Mouse (Mus musculus): ENCODE measurements around the gene Rhof. TPM values are rescaled to one million over a fixed set of nuclear protein-coding genes. Genes with fewer than 3 reads are reported as not detected.

The Rhof gene
- polyA plus RNA-seq, 1 experiment from 2014 or later: 11.1 TPM

GRCm38 (mm10) chr5:123136361-123137043, 4.0 kb upstream of the Rhof start:
- peak; percentile 55 for DNase-seq (ENCODE audit: low spot score)

DNA sequence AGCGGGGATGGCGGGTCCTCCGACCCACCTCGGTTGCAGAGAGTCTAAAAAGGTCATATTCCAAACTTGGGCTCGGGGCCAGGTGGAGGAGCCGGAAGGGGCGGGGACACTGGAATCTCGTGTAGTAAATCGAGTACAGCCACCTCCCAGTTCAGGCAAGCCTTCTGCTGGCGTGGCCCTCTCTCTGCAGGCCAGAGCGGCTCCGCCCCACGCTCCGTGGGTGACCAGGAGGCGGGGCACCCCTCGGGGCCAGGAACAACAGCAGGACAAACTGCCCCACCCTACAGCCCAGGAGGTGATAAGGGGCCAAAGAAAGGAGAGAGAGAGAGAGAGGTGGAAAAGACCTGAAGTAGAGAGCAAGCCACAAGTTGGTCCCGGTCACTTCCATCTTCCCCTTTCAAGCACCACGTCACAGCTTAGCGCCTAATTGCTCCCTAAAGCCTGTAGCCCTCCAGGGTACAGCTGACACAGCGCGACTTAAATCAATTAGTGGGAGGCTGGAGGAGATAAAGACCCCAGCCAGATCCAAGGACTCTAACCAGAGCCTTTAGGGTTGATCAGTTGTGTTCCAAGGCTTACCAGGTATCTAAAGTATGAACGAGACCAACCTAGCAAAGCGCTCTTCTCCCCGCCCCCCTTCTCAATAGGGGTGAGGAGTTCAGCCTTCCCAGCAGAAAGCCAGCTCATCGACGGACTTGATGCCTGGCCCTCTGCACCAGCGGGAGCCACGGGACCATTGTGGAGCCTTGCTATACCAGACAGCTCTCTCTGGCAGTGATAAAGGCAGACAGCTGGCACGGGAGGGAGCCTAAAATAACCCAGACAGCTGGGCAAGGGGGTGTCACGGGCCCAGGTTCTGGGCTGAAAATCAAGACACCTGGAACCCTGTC, 3.2 kb upstream of the Rhof start:
- DNase-seq (ENCODE audit: low spot score): peak; percentile 44

DNA sequence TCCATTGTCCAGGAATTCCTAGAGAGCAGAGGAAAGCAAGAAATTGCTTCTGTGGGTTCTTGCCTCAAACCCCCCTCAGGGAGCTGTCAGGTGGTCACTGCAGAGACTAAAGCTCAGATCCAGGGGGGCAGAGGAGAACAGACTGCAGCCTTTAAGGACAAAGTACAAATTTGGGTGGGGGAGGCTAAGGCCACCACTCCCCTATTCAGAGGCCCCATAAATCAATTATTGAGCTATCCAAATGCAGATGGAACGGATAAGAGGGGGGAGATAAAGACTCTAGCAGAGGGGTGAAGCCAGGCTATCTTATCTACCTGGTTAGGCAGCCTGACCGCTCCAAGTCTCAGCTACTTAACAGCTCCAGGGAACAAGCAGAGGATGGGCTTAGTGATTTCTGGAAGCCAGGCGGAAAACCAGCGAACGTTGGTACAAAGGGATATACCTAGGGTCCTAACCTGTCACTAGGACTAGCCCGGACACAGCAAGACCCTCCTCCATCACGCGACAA, 2.4 kb upstream of the Rhof start:
- no peak for DNase-seq (ENCODE audit: low spot score)

DNA sequence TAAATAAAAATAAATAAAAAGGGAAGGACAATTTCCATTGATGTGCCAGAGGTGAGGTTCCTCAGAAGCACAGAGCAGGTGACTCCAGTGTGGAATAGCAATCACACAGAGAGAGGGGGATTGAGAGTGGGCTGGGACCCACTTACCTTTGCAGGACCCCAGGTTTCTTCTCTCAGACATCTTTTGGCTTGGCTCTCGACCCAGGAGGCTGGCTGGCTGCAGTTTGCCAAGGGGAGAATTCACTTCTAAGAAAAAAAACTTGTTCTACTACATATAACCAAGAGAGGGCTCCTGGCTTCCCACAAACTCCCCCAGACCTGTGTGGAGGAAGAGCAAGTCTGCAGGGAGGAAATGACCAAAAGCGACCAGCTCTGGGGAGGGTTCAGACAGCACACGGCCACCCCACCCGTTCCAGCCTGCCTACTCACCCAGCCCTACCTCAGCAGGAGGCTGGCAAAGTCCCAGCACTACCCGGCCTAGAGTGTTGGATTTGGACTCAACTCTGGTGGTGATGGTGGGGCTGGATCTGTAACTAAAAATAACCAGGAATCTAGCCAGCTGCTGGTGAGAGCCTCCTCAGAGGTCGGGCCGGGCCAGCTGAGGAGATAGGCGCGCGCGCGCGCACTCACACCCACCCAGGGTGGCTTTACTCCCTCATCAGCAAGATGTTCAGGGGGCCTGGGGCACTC, 1.8 kb upstream of the Rhof start:
- no peak for DNase-seq (ENCODE audit: low spot score)

- DNase-seq (ENCODE audit: low spot score): no peak
Measured at GRCm38 (mm10) chr5:123133784-123134143, 1.3 kb upstream of the Rhof start.

- peak; percentile 90 for DNase-seq (ENCODE audit: low spot score)
Measured at GRCm38 (mm10) chr5:123133083-123133783, 741 bp upstream of the Rhof start.

DNA sequence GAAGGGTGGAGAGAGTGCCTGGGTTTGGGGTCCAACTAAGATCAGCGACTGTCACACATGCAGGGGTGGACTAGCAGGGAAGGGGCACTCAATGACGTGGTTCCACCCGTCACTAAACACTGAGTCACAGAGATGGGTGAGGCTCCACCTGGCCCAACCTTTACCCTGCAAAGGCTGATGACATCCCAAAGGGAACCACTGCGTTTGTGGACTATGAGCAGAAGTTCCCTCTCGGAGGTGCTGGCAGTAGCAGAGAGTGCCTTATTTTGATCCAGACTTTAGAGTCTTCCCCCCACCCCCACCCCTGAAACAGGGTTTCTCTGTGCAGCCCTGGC, 1.7 kb downstream of the Rhof start:
- DNase-seq (ENCODE audit: low spot score): no peak

DNA sequence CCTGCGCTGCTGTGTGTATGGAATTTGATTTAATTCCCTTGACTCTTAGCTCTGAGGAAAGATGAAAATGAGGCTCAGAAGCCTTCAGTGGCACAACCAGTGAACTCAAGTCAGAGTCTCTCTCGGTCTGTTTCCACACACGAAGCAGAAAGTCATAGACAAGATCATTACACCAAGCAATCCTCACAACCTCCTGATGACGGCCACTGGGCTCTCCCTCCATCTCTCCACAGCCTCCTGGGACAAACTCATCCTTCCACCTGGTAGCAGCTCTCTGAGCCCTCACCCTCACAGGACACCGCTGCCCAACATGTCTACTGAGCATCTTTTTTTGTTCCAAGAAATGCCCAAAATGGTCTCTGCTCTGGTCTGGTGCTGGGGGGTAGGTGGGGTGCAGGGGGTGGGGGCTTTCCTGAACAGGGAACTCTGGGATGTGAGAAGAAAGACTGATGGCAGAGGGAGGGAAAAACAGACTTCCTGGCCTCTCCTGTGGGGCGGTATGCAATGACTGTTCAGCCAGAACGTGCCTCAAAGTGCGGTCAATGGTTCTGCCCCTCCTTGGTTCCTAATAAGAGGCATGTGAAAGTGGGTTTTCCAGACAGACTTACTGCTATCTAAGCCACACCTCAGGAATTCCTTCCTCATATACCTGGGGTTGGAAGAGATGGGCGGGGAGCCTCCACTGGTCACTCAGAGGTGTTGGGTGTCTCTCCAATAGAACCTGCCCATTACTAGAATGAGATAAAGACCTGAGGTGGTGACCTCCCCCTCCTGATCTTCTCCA, 2.3 kb downstream of the Rhof start:
- DNase-seq (ENCODE audit: low spot score): no peak

DNA sequence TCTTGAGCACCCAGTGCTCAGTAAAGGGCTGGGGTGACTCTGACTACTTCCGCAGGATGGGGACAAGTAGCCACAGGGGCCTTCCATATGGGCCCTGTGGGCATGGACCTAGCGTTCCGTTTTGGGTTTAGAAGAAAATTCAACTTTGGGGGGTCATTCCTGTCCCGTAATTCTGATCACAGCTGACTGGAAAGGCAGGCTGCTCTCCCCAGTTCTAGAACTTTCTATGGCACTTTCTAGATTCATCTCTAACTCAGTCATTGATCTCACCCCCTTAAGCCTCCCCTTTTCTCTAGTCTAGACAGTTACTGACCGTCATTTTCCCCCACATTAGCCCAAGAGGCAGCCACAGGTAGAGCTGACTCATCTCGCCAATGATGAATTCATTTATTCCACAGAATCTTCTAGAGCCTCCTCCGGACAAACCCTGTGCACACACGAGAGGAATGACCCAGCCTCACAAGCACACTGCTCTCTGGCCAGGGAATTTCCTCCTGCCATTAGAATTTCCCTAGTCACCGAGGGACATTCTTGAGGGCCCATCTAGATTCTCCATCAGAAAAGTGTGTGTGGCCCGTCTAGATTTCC, 3.2 kb downstream of the Rhof start:
- no peak for DNase-seq (ENCODE audit: low spot score)

- peak; percentile 89 for DNase-seq (ENCODE audit: low spot score)
Measured at GRCm38 (mm10) chr5:123128426-123129169, 3.9 kb downstream of the Rhof start.

DNA sequence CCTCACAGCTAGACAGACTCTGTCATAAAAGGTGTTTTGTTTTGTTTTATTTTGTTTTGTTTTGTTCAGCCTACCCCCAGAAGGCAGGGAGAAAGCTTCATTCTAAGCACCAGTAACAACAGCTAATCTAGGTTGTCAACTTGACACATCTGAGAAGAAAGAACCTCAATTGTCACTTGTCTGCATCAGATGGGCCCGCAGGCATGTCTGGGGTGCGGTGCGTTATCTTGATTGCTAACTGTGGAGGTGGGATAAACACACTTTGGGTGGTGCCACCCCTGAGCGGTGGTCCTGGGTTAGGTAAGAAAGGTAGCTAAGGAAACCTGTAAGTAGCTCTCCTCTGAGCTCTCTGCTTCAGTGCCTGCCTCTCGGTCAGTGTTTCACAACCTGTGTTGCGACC, 5.5 kb downstream of the Rhof start:
- DNase-seq (ENCODE audit: low spot score): no peak

DNA sequence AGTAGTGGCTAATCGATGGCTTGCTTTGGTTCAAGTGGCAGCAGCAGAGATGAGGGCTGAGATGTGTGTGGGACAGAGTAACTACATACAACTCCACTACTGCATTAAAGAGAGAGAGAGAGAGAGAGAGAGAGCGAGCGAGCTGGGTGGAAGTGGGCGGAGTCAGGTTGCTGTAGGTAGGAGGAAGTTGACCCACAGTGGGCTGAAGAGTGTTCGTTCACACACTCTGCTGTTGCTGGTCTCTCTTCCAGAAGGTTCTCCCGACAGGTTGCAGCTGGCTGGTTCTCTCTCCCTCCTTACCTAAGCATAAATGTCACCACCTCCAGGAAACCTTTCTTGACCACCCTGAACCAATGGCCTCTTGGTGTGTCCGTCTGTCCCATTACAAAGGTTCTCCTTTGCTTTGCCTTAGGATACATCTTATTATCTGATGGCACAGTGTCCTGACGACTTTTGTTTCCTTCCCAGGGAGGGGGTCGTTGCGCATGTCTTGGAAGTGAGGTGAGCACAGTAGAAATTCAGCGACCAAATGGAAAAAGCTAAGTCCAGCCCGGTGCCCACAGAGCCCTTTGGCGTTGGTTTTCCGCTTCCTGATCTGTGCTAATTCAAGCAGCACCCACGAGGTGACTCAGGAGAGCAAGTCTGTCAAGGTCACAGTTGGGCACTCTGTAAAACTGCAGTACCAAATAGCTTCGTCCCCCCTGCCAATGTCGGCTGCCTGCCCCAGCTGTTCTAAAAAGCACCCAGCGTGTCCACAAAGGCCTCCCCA, 6.7 kb downstream of the Rhof start:
- DNase-seq (ENCODE audit: low spot score): peak; percentile 65

DNA sequence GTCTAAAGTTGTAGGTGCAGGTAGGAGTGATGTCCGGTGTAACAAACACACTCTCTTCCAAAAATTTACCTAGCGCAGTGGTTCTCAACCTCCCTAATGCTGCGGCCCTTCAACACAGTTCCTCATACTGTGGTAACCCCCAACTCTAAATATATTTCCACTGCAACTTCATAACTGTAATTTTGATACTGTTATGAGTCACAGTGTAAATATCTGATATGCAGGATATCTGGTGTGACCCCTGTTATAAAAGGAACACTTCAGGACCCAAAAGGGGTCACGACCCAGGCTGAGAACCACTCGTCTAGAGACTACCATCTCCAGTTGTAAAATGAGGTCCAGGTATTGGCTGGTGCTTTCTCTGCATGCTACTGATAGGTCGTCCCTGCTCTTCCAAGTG, 7.4 kb downstream of the Rhof start:
- no peak for DNase-seq (ENCODE audit: low spot score)

DNA sequence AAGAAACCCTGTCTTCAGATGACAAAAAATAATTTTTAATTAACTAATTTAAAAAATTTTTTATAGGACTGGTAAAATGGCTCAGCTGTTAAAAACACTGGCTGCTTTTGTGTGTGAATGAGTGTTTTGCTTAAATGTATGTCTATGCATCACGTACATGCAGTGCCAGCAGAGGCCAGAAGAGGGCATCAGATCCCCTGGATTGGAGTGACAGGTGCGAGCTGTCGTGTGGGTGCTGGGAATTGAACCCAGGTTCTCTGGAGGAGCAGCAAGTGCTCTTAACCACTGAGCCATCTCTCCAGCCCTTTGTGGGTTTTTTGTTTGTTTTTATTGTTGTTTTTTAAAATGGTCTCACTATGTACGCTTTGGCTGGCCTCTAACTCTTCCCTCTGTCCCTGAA, 10.3 kb downstream of the Rhof start:
- peak; percentile 24 for DNase-seq (ENCODE audit: low spot score)

DNA sequence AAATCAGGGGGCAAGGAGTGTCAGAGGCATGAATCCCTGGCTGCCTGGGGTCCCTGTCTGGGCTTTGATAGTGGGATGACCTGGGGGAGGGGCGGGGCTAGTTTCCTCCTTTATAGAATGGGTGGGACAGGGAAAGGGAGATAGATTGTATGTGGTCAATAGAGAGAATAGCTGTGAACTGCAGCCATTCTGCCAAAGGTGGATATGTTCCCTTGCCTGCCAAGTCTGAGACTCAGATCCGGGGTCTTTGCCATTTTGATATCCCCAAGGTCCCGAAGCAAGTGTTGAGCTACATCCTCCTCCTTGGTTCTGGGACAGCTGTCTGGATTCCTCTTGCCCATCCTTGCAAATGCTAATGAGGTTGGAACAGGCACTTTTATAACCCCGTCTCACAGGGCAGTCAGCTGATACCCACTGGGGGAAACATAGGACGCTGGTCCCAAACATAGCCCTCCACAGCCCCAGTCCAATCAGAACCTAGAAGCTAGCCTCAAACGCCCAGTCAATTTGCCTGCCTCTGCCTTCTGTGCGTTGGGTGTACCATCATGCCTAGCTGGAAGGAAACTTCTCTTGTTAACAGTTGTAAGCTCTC, 11.8 kb downstream of the Rhof start:
- DNase-seq (ENCODE audit: low spot score): no peak

GRCm38 (mm10) chr5:123118826-123119225, 13.7 kb downstream of the Rhof start:
- no peak for DNase-seq (ENCODE audit: low spot score)

DNA sequence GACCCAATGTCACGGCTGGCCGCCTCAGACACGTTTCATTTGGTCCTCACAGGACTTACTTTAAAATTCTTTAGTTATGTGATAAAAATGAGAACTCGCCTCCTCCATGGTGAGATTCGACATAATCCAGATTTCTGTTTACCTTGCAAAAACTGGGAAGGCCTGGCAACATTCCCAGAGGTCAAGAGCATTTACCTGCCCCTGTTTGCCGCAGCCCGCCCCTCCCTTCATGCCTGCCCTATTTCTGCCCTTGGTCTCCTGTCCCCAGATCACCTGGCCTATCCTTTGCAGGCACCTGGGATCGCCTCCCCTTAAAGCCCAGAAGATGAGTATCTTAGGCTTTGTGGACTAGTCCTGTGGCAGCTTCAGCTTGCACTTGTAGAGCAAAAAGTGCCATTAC, 14.7 kb downstream of the Rhof start:
- DNase-seq (ENCODE audit: low spot score): no peak

DNA sequence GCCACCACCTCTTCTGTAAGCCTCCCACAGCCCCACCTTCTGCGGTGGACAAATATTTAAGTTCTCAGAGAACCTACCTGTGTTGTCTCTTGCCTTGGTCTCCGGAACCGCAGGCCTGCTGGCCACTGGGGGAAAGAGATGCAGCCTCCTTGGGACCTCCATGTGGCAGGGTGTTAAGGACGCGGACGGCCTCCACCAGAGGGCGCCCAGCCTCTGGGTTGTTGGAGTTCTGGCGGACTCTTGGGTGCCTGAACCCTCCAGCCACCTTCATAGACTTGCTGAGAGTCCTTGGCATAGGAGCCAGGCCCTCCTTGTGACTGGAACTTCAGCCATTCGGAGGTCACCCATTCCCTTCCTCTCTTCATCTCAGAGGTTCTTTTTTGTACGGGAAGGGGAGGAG, 15.2 kb downstream of the Rhof start:
- DNase-seq (ENCODE audit: low spot score): peak; percentile 80
